Mouse (Mus musculus) telencephalon, adult 2 months (tissue): ENCODE measurements around the gene Cdc42ep2.

Source experiments
- DNase-seq: peaks from one replicate; pipeline ENCODE4 v3.0.0-alpha.2; 2011; ENCODE audit warnings: low read depth, low spot score

Cdc42ep2 gene

GRCm38 (mm10) chr19:5874969-5875480, 49.6 kb downstream of the Cdc42ep2 start, which contains the start of gene Frmd8:
Gene Frmd8 (minus strand): TSS chr19:5875274.
- peak; percentile 91 for DNase-seq

GRCm38 (mm10) chr19:5874391-5874968, 50.1 kb downstream of the Cdc42ep2 start:
- no peak for DNase-seq

- DNase-seq = no peak
Measured at GRCm38 (mm10) chr19:5872931-5873556, 51.6 kb downstream of the Cdc42ep2 start.

- no peak for DNase-seq
Measured at GRCm38 (mm10) chr19:5872528-5872927, 52.1 kb downstream of the Cdc42ep2 start.

GRCm38 (mm10) chr19:5871683-5872082, 52.9 kb downstream of the Cdc42ep2 start:
- DNase-seq = no peak

- no peak for DNase-seq
Measured at GRCm38 (mm10) chr19:5871273-5871672, 53.3 kb downstream of the Cdc42ep2 start.

- no peak for DNase-seq
Measured at GRCm38 (mm10) chr19:5868096-5868495, 56.5 kb downstream of the Cdc42ep2 start.
